8 mouse cellular contexts compared by ENCODE assay signal in genomic region chr2:180894734-180895133, GRCm38 (mm10). TPM values are rescaled to one million over a fixed set of nuclear protein-coding genes. Genes with fewer than 3 reads are reported as not detected.
DNase-seq lines count a peak whose midpoint lies in the region; ATAC-seq and TF ChIP-seq lines count a peak whose summit lies in the region.

No protein-coding gene starts in this region.

- 3% methylated on average over 12 of the region's 13 CpGs for WGBS in heart, embryonic 10.5 days
- WGBS in midbrain, embryonic 13.5 days, result under 1% methylated on average over 13 of the region's 13 CpGs
- WGBS in spleen, adult 2 months, result 4% methylated on average over 13 of the region's 13 CpGs

- H3K4me1 ChIP-seq in heart, embryonic 10.5 days, result peaks cover 33% of the 10 kb centered on the region
- peaks cover 62% of the 10 kb centered on the region for H3K4me1 ChIP-seq in midbrain, embryonic 13.5 days (replicated peaks)
- H3K4me1 ChIP-seq in spleen, adult 2 months (ENCODE audit: control insufficient read depth, insufficient read depth, insufficient read length), result peaks cover 4% of the 10 kb centered on the region; the same call in 1 of the 2 replicates

- peak; percentile 63; the same call in 1 of the 2 replicates for TF ChIP-seq CTCF in spleen, adult 2 months (IDR thresholded peaks at IDR 0.05; ENCODE audit: extremely low read depth, insufficient read depth, insufficient read length, insufficient replicate concordance)

- TF ChIP-seq POLR2A in spleen, adult 2 months (IDR thresholded peaks at IDR 0.05; ENCODE audit: low read depth, low read length), result no peak

- no peak for DNase-seq in heart, embryonic 10.5 days (ENCODE audit: low spot score)
- no peak for DNase-seq in heart, adult 11 months
- DNase-seq in cerebellum, postnatal 25 days, result peak; percentile 97
- DNase-seq in gastrocnemius, postnatal 14 days, result peak; percentile 51
- peak; percentile 62 for DNase-seq in kidney, adult 18-20 months
- peak; percentile 89 for DNase-seq in left cerebral cortex, postnatal 4 days
- peak; percentile 15 to 48 for DNase-seq in spleen, adult 2 months (ENCODE audit: low read depth in 1 of 2, low spot score in 2 of 2)

- peaks cover 92% of the 10 kb centered on the region for H3K27me3 ChIP-seq in heart, embryonic 10.5 days (ENCODE audit: insufficient read depth, poor library complexity, severe bottlenecking)
- no peaks in the 10 kb centered on the region for H3K27me3 ChIP-seq in midbrain, embryonic 13.5 days
- peaks cover 27% of the 10 kb centered on the region for H3K27me3 ChIP-seq in spleen, adult 2 months (ENCODE audit: control insufficient read depth, insufficient read depth, low read length)

- peak; percentile 44 for ATAC-seq in midbrain, embryonic 13.5 days

- H3K27ac ChIP-seq in heart, embryonic 10.5 days, result no peak overlapping the region
- H3K27ac ChIP-seq in midbrain, embryonic 13.5 days, result peak overlapping the region; percentile 100
- H3K27ac ChIP-seq in spleen, adult 2 months (ENCODE audit: insufficient read depth, low read length), result no peak overlapping the region

- no peaks in the 10 kb centered on the region for H3K9me3 ChIP-seq in heart, embryonic 10.5 days
- H3K9me3 ChIP-seq in midbrain, embryonic 13.5 days, result no peaks in the 10 kb centered on the region

- H3K4me3 ChIP-seq in heart, embryonic 10.5 days, result peak overlapping the region; percentile 62; the same call in 1 of the 2 replicates
- peak overlapping the region; percentile 98 for H3K4me3 ChIP-seq in midbrain, embryonic 13.5 days (replicated peaks)
- no peak overlapping the region for H3K4me3 ChIP-seq in spleen, adult 2 months (ENCODE audit: extremely low read depth, insufficient read depth, insufficient read length)

- intact Hi-C loops in gastrocnemius, postnatal 14 days (cut with DNase I; ENCODE audit: low total_unique reads), result no loop called here
- intact Hi-C loops in left cerebral cortex, postnatal 4 days (cut with DNase I), result loop anchor here (5.0 kb wide), 1 partner anchor 67 kb away; no protein-coding TSS in a partner anchor

- H3K4me2 ChIP-seq in midbrain, embryonic 13.5 days (replicated peaks), result peak overlapping the region; percentile 75

- 0 out of 2 replicates have a peak, but pooled peaks cover 3% of the 10 kb centered on the region for H3K36me3 ChIP-seq in heart, embryonic 10.5 days
- H3K36me3 ChIP-seq in midbrain, embryonic 13.5 days, result peaks cover 10% of the 10 kb centered on the region
- no peaks in the 10 kb centered on the region for H3K36me3 ChIP-seq in spleen, adult 2 months (ENCODE audit: control insufficient read depth, insufficient read depth, low read length)

- H3K9ac ChIP-seq in midbrain, embryonic 13.5 days (replicated peaks), result peak overlapping the region; percentile 100

RNA-seq across cellular contexts. Expression of gene Ythdf1, which starts 26.0 kb away (rescaled TPM):
- 42.3 and 43.9 TPM in 2 replicates for polyA plus RNA-seq in heart, embryonic 10.5 days (2016; fragmentation: Nextera tagmentation; extraction: Ambion mirVana)
- total RNA-seq in gastrocnemius, postnatal 14 days (2021), result 10 to 100 TPM; 29.5 to 30.3 TPM
- total RNA-seq in left cerebral cortex, postnatal 4 days (2021), result 10 to 100 TPM; 54.8 to 66.4 TPM
- 37.7 and 47.2 TPM in 2 replicates for polyA plus RNA-seq in midbrain, embryonic 13.5 days (2015; fragmentation: Nextera tagmentation; extraction: Ambion mirVana)
- 23.5 and 29.3 TPM in 2 replicates for polyA plus RNA-seq in spleen, adult 2 months (2012; rRNA removed)

RNA-seq across cellular contexts. Expression of gene Birc7, which starts 34.1 kb away (rescaled TPM):
- 0.09 TPM in 1 of 2 replicates, not detected in the other for polyA plus RNA-seq in heart, embryonic 10.5 days (2016; fragmentation: Nextera tagmentation; extraction: Ambion mirVana)
- total RNA-seq in gastrocnemius, postnatal 14 days (2021), result not detected
- not detected for total RNA-seq in left cerebral cortex, postnatal 4 days (2021)
- polyA plus RNA-seq in midbrain, embryonic 13.5 days (2015; fragmentation: Nextera tagmentation; extraction: Ambion mirVana), result 0.27 and 0.55 TPM in 2 replicates
- not detected in 2 replicates for polyA plus RNA-seq in spleen, adult 2 months (2012; rRNA removed)

RNA-seq across cellular contexts. Expression of gene Nkain4, which starts 59.8 kb away (rescaled TPM):
- polyA plus RNA-seq in heart, embryonic 10.5 days (2016; fragmentation: Nextera tagmentation; extraction: Ambion mirVana), result 19.3 and 24.4 TPM in 2 replicates
- total RNA-seq in gastrocnemius, postnatal 14 days (2021), result under 1 TPM; 0.82 TPM
- 10 to 100 TPM; 31.0 to 33.5 TPM for total RNA-seq in left cerebral cortex, postnatal 4 days (2021)
- polyA plus RNA-seq in midbrain, embryonic 13.5 days (2015; fragmentation: Nextera tagmentation; extraction: Ambion mirVana), result 94.0 and 101 TPM in 2 replicates
- 3.0 and 4.7 TPM in 2 replicates for polyA plus RNA-seq in spleen, adult 2 months (2012; rRNA removed)

Comparison
In these comparisons a context has a peak if more than half of its experiments do, and no peak if none do; other contexts are left out.
1. DNase-seq: peak in cerebellum, postnatal 25 days (2 of 2), gastrocnemius, postnatal 14 days (single experiment), kidney, adult 18-20 months (single experiment), left cerebral cortex, postnatal 4 days (single experiment) and spleen, adult 2 months (2 of 2); none in heart, embryonic 10.5 days (single experiment) and heart, adult 11 months (single experiment).